Mouse (Mus musculus): ENCODE results near the gene Tln2.

- TF ChIP-seq CTCF (IDR thresholded peaks at IDR 0.05; ENCODE audit: control insufficient read depth, insufficient read depth, insufficient read length) (no peak), USF1 (IDR thresholded peaks at IDR 0.05; ENCODE audit: low read depth) (no peak), MYOG (IDR thresholded peaks at IDR 0.05; ENCODE audit: control insufficient read depth, extremely low read depth, insufficient read length) (no peak), CEBPB (IDR thresholded peaks at IDR 0.05; ENCODE audit: low read depth) (no peak), MAX (IDR thresholded peaks at IDR 0.05) (no peak), MYOD1 (IDR thresholded peaks at IDR 0.05; ENCODE audit: control insufficient read depth, insufficient read length, low read depth) (no peak), FOSL1 (IDR thresholded peaks at IDR 0.05; ENCODE audit: insufficient read depth, low read length, poor library complexity, severe bottlenecking) (no peak)
These were observed 237.6 kb downstream of the Tln2 start for GRCm38 (mm10) chr9:67321886-67322285.

All from C2C12 (cell line).